Mouse (Mus musculus) kidney, embryonic 16.5 days (tissue): ENCODE results near the gene Ccdc180. TPM values are rescaled to one million over a fixed set of nuclear protein-coding genes. Genes with fewer than 3 reads are reported as not detected.

Experiments used
- ATAC-seq: fragments of 200-750 bp; cut with Nextera tagmentation; 2 replicates; pipeline ENCODE4 v1.8.0; 2017; ENCODE audit warnings: moderate TSS enrichment; ENCODE audit not compliant: low FRiP score, low TSS enrichment
- H3K27ac ChIP-seq: fragments of 300-500 bp; sonication (generic); 2 replicates; pipeline ENCODE4 v1.5.1; 2014; ENCODE audit warnings: low read length
- H3K27me3 ChIP-seq: fragments of 300-500 bp; sonication (generic); 2 replicates; pipeline ENCODE4 v1.6.1; 2014; ENCODE audit warnings: low read length, control low read depth, mixed read lengths; ENCODE audit not compliant: insufficient read depth
- H3K36me3 ChIP-seq: fragments of 300-500 bp; sonication (generic); 2 replicates; pipeline ENCODE4 v1.6.1; 2014; ENCODE audit warnings: low read length, control low read depth, mixed read lengths; ENCODE audit not compliant: insufficient read depth
- H3K4me1 ChIP-seq: fragments of 300-500 bp; sonication (generic); 2 replicates; pipeline ENCODE4 v1.6.1; 2014; ENCODE audit warnings: low read length, control low read depth, mixed read lengths; ENCODE audit not compliant: insufficient read depth
- H3K4me2 ChIP-seq: fragments of 300-500 bp; sonication (generic); replicated peaks from 2 replicates; pipeline ENCODE4 v1.6.1; 2014; ENCODE audit warnings: low read depth, low read length
- H3K4me3 ChIP-seq: fragments of 300-500 bp; sonication (generic); 2 replicates; pipeline ENCODE4 v1.5.1; 2014; ENCODE audit warnings: mild to moderate bottlenecking, low read length
- H3K9ac ChIP-seq: fragments of 300-500 bp; sonication (generic); replicated peaks from 2 replicates; pipeline ENCODE4 v1.6.1; 2014; ENCODE audit warnings: low read length
- H3K9me3 ChIP-seq: fragments of 300-500 bp; sonication (generic); 2 replicates; pipeline ENCODE4 v1.6.1; 2016; ENCODE audit warnings: low read length, control low read depth
- WGBS: fragments of 180-500 bp; shearing (Covaris S2); extraction: QIAGEN DNeasy Blood & Tissue Kit; methylation state at CpG from one replicate; pipeline ENCODE4 v1.1.7; 2014; 5-methylcytosine and 5-hydroxymethylcytosine counted together
- polyA plus RNA-seq: library from polyadenylated mRNA; unstranded; fragments of >200 nt; fragmentation: Nextera tagmentation; extraction: Ambion mirVana; gene quantifications from 2 replicates; pipeline ENCODE4 v1.2.1, GENCODE M21; 2015

The Ccdc180 gene
- polyA plus RNA-seq, 1 experiment from 2014 or later, result 0.79 TPM

GRCm38 (mm10) chr4:45861160-45861559, 28.9 kb upstream of the Ccdc180 start:
- H3K4me3 ChIP-seq, result no peak overlapping the region
- 61% methylated on average over 5 of the region's 5 CpGs for WGBS
- H3K36me3 ChIP-seq, result no peaks in the 10 kb centered on the region
- H3K27ac ChIP-seq, result no peak overlapping the region
- H3K4me1 ChIP-seq, result 0 out of 2 replicates have a peak, but pooled peaks cover under 1% of the 10 kb centered on the region
- H3K9me3 ChIP-seq, result 0 out of 2 replicates have a peak, but pooled peaks cover 3% of the 10 kb centered on the region
- H3K27me3 ChIP-seq, result peaks cover 2% of the 10 kb centered on the region; the same call in 1 of the 2 replicates
- H3K4me2 ChIP-seq, result no peak overlapping the region
- ATAC-seq, result no peak
- H3K9ac ChIP-seq, result no peak overlapping the region

GRCm38 (mm10) chr4:45867416-45867815, 22.7 kb upstream of the Ccdc180 start:
- WGBS, result 78% methylated on average over 8 of the region's 8 CpGs

GRCm38 (mm10) chr4:45869021-45869815, 20.9 kb upstream of the Ccdc180 start:
- Histone ChIP-seq H3K27me3 (no peaks in the 10 kb centered on the region), H3K4me1 (no peaks in the 10 kb centered on the region), H3K27ac (no peak overlapping the region), H3K4me3 (no peak overlapping the region), H3K4me2 (0 out of 2 replicates have a peak overlapping the region, but pooled peaks have one; percentile 3), H3K36me3 (no peaks in the 10 kb centered on the region), H3K9me3 (no peaks in the 10 kb centered on the region), H3K9ac (0 out of 2 replicates have a peak overlapping the region, but pooled peaks have one; percentile 1)
- 34% methylated on average over 24 of the region's 24 CpGs for WGBS
- ATAC-seq, result no peak

More at GRCm38 (mm10) chr4:45867416-45867815, 22.7 kb upstream of the Ccdc180 start:
- H3K4me2 ChIP-seq, result no peak overlapping the region
- no peaks in the 10 kb centered on the region for H3K36me3 ChIP-seq
- no peaks in the 10 kb centered on the region for H3K27me3 ChIP-seq
- H3K9me3 ChIP-seq, result no peaks in the 10 kb centered on the region
- H3K4me3 ChIP-seq, result no peak overlapping the region
- H3K27ac ChIP-seq, result no peak overlapping the region
- no peaks in the 10 kb centered on the region for H3K4me1 ChIP-seq
- no peak overlapping the region for H3K9ac ChIP-seq
- ATAC-seq, result no peak

DNA sequence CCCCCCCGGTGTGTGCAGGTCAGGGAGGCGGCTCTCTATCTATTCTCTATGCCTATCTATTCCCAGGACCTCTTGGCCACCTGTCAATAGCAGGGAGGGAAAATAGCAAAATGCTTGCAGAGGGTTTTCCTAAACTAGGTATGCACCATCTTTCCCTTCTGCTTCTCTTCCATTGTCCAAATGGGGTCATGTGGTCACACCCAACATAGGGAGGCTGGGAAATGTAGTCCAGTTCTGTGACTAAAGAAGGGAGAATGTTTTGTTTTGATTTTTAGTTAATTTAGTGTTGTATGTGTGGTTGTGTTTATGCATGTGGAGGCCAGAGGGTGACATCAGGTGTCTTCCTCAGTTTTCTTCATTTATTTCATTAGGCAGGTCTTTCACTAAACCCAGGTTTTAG, 18.0 kb upstream of the Ccdc180 start:
- Histone ChIP-seq H3K4me1 (no peaks in the 10 kb centered on the region), H3K9me3 (no peaks in the 10 kb centered on the region), H3K4me2 (no peak overlapping the region), H3K9ac (no peak overlapping the region), H3K36me3 (no peaks in the 10 kb centered on the region), H3K27me3 (no peaks in the 10 kb centered on the region), H3K27ac (no peak overlapping the region), H3K4me3 (no peak overlapping the region)
- 85% methylated on average over 2 of the region's 2 CpGs for WGBS
- no peak for ATAC-seq

DNA sequence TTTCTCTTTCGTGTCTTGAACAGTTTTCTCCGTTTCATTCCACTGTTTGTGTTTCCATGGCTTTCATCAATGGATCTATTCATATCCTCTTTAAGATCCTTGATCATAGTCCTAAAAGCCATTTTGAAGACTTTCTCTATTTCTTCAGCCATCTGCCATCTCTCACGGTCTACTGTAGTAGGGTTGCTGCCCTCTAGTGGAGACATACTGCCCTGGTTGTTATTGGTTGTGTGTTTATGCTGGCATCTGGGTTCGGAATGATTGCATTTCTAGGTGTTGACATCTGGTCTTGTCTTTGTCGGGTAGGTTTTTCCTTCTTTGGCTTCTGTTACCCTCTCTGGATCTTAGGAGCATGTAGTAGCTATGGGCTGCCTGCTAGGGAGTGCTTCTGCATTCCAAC, 11.2 kb upstream of the Ccdc180 start:
- H3K9me3 ChIP-seq, result no peaks in the 10 kb centered on the region
- no peaks in the 10 kb centered on the region for H3K27me3 ChIP-seq
- no peak for ATAC-seq
- H3K4me3 ChIP-seq, result no peak overlapping the region
- H3K9ac ChIP-seq, result no peak overlapping the region
- H3K36me3 ChIP-seq, result no peaks in the 10 kb centered on the region
- H3K27ac ChIP-seq, result no peak overlapping the region
- WGBS, result 46% methylated on average over 5 of the region's 5 CpGs
- no peak overlapping the region for H3K4me2 ChIP-seq
- H3K4me1 ChIP-seq, result no peaks in the 10 kb centered on the region

- 75% methylated on average over 9 of the region's 9 CpGs for WGBS
- no peak overlapping the region for H3K27ac ChIP-seq
- no peak overlapping the region for H3K4me2 ChIP-seq
- no peak overlapping the region for H3K9ac ChIP-seq
- no peaks in the 10 kb centered on the region for H3K4me1 ChIP-seq
- H3K36me3 ChIP-seq, result no peaks in the 10 kb centered on the region
- no peaks in the 10 kb centered on the region for H3K27me3 ChIP-seq
- H3K4me3 ChIP-seq, result no peak overlapping the region
- H3K9me3 ChIP-seq, result no peaks in the 10 kb centered on the region
- no peak for ATAC-seq
Measured at GRCm38 (mm10) chr4:45882521-45882920, 7.6 kb upstream of the Ccdc180 start.

DNA sequence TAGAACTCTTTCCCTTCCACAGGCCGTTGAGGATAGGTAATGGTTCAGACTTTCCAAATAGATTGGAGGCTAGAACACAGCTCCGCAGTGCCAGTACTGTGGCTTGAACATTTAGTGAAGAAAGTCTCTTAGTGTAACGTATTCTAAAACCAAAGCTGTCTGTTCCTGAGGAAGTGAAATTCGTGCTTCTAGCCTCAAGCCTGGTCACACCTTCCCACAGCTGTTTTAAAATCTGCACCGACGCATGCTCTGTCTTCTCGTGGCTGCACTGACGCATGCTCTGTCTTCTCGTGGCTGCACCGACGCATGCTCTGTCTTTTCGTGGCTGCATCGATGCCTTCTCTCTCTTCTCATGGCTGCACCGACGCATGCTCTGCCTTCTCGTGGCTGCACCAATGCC, 6.9 kb upstream of the Ccdc180 start:
- H3K36me3 ChIP-seq, result no peaks in the 10 kb centered on the region
- no peaks in the 10 kb centered on the region for H3K4me1 ChIP-seq
- no peaks in the 10 kb centered on the region for H3K9me3 ChIP-seq
- no peaks in the 10 kb centered on the region for H3K27me3 ChIP-seq
- no peak overlapping the region for H3K4me3 ChIP-seq
- no peak overlapping the region for H3K9ac ChIP-seq
- no peak overlapping the region for H3K4me2 ChIP-seq
- 94% methylated on average over 16 of the region's 16 CpGs for WGBS
- ATAC-seq, result no peak
- H3K27ac ChIP-seq, result no peak overlapping the region

GRCm38 (mm10) chr4:45889487-45889886, 616 bp upstream of the Ccdc180 start:
- Histone ChIP-seq H3K4me3 (no peak overlapping the region), H3K36me3 (no peaks in the 10 kb centered on the region), H3K27me3 (no peaks in the 10 kb centered on the region; the same call in 1 of the 2 replicates), H3K4me2 (no peak overlapping the region), H3K9me3 (no peaks in the 10 kb centered on the region), H3K4me1 (peaks cover 14% of the 10 kb centered on the region), H3K9ac (no peak overlapping the region), H3K27ac (peak overlapping the region; percentile 19; the same call in 1 of the 2 replicates)
- whole genome bisulfite sequencing, result 60% methylated on average over 6 of the region's 6 CpGs
- ATAC-seq, result no peak

DNA sequence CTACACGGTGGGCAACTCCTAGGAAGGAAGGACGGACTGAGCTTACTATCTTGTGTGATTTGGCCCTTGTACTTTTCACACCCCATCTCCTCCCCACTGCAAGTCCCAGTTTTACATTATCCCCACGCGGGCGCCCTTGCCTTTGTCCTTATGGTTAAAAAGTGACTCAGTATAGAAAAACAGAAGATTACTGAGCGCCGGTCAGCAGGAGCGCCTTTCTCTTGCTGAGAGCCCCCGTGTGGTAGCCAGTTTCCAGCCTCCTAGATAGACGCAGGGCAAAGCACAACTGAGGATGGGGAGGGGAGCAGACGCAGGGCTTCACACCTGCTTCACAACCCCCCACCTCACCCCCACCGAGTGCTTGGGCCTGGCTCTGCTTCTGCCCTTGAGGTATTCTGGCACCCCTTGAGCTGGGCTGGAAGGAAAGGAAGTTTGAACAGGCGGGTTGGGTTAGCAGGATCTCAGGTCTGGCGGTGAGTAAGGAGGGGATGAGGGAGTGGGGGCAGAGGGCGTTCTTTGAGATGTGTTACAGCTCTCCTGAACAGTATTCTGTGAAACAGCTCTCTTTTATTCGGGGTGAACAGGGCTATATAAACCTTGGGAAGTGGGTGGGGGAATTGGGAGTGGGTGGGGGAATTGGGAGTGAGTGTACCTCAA, 6.5 kb downstream of the Ccdc180 start:
- WGBS, result 13% methylated on average over 16 of the region's 16 CpGs

GRCm38 (mm10) chr4:45898413-45898812, 8.3 kb downstream of the Ccdc180 start:
- no peaks in the 10 kb centered on the region; the same call in 1 of the 2 replicates for H3K27me3 ChIP-seq
- H3K36me3 ChIP-seq, result no peaks in the 10 kb centered on the region
- no peak overlapping the region for H3K4me3 ChIP-seq
- no peaks in the 10 kb centered on the region for H3K9me3 ChIP-seq
- peaks cover 3% of the 10 kb centered on the region; the same call in 1 of the 2 replicates for H3K4me1 ChIP-seq
- WGBS, result 44% methylated on average over 5 of the region's 5 CpGs
- no peak overlapping the region for H3K9ac ChIP-seq
- ATAC-seq, result no peak
- no peak overlapping the region for H3K4me2 ChIP-seq
- H3K27ac ChIP-seq, result no peak overlapping the region

More for the DNA sequence above, 6.5 kb downstream of the Ccdc180 start:
- Histone ChIP-seq H3K27me3 (no peaks in the 10 kb centered on the region; the same call in 1 of the 2 replicates), H3K27ac (peak overlapping the region; percentile 61), H3K4me1 (peaks cover 3% of the 10 kb centered on the region; the same call in 1 of the 2 replicates), H3K9me3 (no peaks in the 10 kb centered on the region), H3K9ac (no peak overlapping the region), H3K4me2 (peak overlapping the region; percentile 14; the same call in 1 of the 2 replicates), H3K36me3 (no peaks in the 10 kb centered on the region), H3K4me3 (no peak overlapping the region)
- peak; percentile 84 for ATAC-seq
